Mouse (Mus musculus) gastrocnemius, postnatal 14 days (tissue): ENCODE measurements around the gene Olfr90. TPM values are rescaled to one million over a fixed set of nuclear protein-coding genes. Genes with fewer than 3 reads are reported as not detected.

Source experiments
- total RNA-seq, 2 experiments: library from RNA; stranded (reverse); gene quantifications; 2 replicates each; pipeline ENCODE4 v1.2.3; 2021

The Olfr90 gene
- total RNA-seq, 2 experiments from 2014 or later = not detected

Other genes starting within 250 kb of the Olfr90 start
- gene Trim15, start 221.3 kb downstream of the Olfr90 start, total RNA-seq = not detected
- gene Trim10, start 218.9 kb downstream of the Olfr90 start, total RNA-seq = not detected
- not detected for gene Trim40, start 198.4 kb downstream of the Olfr90 start, total RNA-seq
- not detected for gene Trim31, start 190.4 kb downstream of the Olfr90 start, total RNA-seq
- not detected for gene Rnf39, start 145.6 kb downstream of the Olfr90 start, total RNA-seq
- 10 to 100 TPM; 63.5 to 67.7 TPM for gene Ppp1r11, start 136.8 kb downstream of the Olfr90 start, total RNA-seq
- 10 to 100 TPM; 15.6 to 17.3 TPM for gene Znrd1, start 129.9 kb downstream of the Olfr90 start, total RNA-seq
- gene Znrd1as, start 129.9 kb downstream of the Olfr90 start, total RNA-seq = 10 to 100 TPM in 1 of 2 experiments, 1 to 10 TPM in 1; 9.3 to 11.4 TPM
- under 1 TPM in 1 of 2 experiments, not detected in 1; 0.25 TPM for gene 2410137M14Rik, start 107.3 kb downstream of the Olfr90 start, total RNA-seq
- gene H2-M5, start 99.0 kb downstream of the Olfr90 start, total RNA-seq = not detected
- gene Zfp57, start 87.3 kb downstream of the Olfr90 start, total RNA-seq = 1 to 10 TPM in 1 of 2 experiments, under 1 TPM in 1; 0.74 to 1.5 TPM
- gene Mog, start 65.1 kb downstream of the Olfr90 start, total RNA-seq = not detected
- gene Gabbr1, start 42.5 kb downstream of the Olfr90 start, total RNA-seq = 10 to 100 TPM in 1 of 2 experiments, 1 to 10 TPM in 1; 9.8 to 10.3 TPM
- not detected for gene Olfr91, start 9.8 kb upstream of the Olfr90 start, total RNA-seq
- gene Olfr92, start 31.6 kb upstream of the Olfr90 start, total RNA-seq = not detected
- not detected for gene Olfr93, start 73.0 kb upstream of the Olfr90 start, total RNA-seq
- gene Ubd, start 105.4 kb upstream of the Olfr90 start, total RNA-seq = not detected
- gene Olfr94, start 112.5 kb upstream of the Olfr90 start, total RNA-seq = not detected
- gene Olfr95, start 124.6 kb upstream of the Olfr90 start, total RNA-seq = not detected
- gene Olfr96, start 131.6 kb upstream of the Olfr90 start, total RNA-seq = not detected
- not detected for gene Olfr97, start 148.8 kb upstream of the Olfr90 start, total RNA-seq
- not detected for gene Olfr98, start 175.2 kb upstream of the Olfr90 start, total RNA-seq
- 1 to 10 TPM; 1.3 to 1.6 TPM for gene H2-M3, start 181.7 kb upstream of the Olfr90 start, total RNA-seq
- gene Olfr99, start 195.0 kb upstream of the Olfr90 start, total RNA-seq = not detected
- gene Olfr101, start 215.8 kb upstream of the Olfr90 start, total RNA-seq = not detected
- gene Olfr102, start 228.6 kb upstream of the Olfr90 start, total RNA-seq = not detected